Mouse (Mus musculus): Measurements from ENCODE around the gene Hrh2.

Gene Hrh2

GRCm38 (mm10) chr13:54176406-54177020, 15.4 kb upstream of the Hrh2 start:
- no peak for DNase-seq (ENCODE audit: low read depth, low spot score)

- DNase-seq (ENCODE audit: low read depth, low spot score): no peak
Measured at GRCm38 (mm10) chr13:54177346-54177745, 14.6 kb upstream of the Hrh2 start.

GRCm38 (mm10) chr13:54178647-54179046, 13.3 kb upstream of the Hrh2 start:
- DNase-seq (ENCODE audit: low read depth, low spot score): no peak

- no peak for DNase-seq (ENCODE audit: low read depth, low spot score)
Measured at GRCm38 (mm10) chr13:54179971-54180370, 12.0 kb upstream of the Hrh2 start.

GRCm38 (mm10) chr13:54180461-54180860, 11.5 kb upstream of the Hrh2 start:
- no peak for DNase-seq (ENCODE audit: low read depth, low spot score)

GRCm38 (mm10) chr13:54181318-54181717, 10.6 kb upstream of the Hrh2 start:
- DNase-seq (ENCODE audit: low read depth, low spot score): no peak

- DNase-seq (ENCODE audit: low read depth, low spot score): no peak
Measured at GRCm38 (mm10) chr13:54181947-54182346, 10.0 kb upstream of the Hrh2 start.

- DNase-seq (ENCODE audit: low read depth, low spot score): no peak
Measured at GRCm38 (mm10) chr13:54186394-54186793, 5.5 kb upstream of the Hrh2 start.

GRCm38 (mm10) chr13:54188190-54188706, 3.7 kb upstream of the Hrh2 start:
- DNase-seq (ENCODE audit: low read depth, low spot score): no peak

GRCm38 (mm10) chr13:54189896-54190295, 2.0 kb upstream of the Hrh2 start:
- DNase-seq (ENCODE audit: low read depth, low spot score): no peak

- no peak for DNase-seq (ENCODE audit: low read depth, low spot score)
Measured at GRCm38 (mm10) chr13:54191181-54191580, 748 bp upstream of the Hrh2 start.

- DNase-seq (ENCODE audit: low read depth, low spot score): no peak
Measured at GRCm38 (mm10) chr13:54193580-54193979, 1.7 kb downstream of the Hrh2 start.

- no peak for DNase-seq (ENCODE audit: low read depth, low spot score)
Measured at GRCm38 (mm10) chr13:54199000-54199399, 7.1 kb downstream of the Hrh2 start.

GRCm38 (mm10) chr13:54202458-54202857, 10.5 kb downstream of the Hrh2 start:
- no peak for DNase-seq (ENCODE audit: low read depth, low spot score)

- DNase-seq (ENCODE audit: low read depth, low spot score): no peak
Measured at GRCm38 (mm10) chr13:54203419-54203818, 11.5 kb downstream of the Hrh2 start.

- DNase-seq (ENCODE audit: low read depth, low spot score): no peak
Measured at GRCm38 (mm10) chr13:54205195-54205594, 13.3 kb downstream of the Hrh2 start.

GRCm38 (mm10) chr13:54206140-54206753, 14.3 kb downstream of the Hrh2 start:
- no peak for DNase-seq (ENCODE audit: low read depth, low spot score)

GRCm38 (mm10) chr13:54209476-54210253, 17.7 kb downstream of the Hrh2 start:
- DNase-seq (ENCODE audit: low read depth, low spot score): no peak

GRCm38 (mm10) chr13:54211528-54212488, 19.9 kb downstream of the Hrh2 start:
- DNase-seq (ENCODE audit: low read depth, low spot score): peak; percentile 34

- no peak for DNase-seq (ENCODE audit: low read depth, low spot score)
Measured at GRCm38 (mm10) chr13:54212516-54212915, 20.6 kb downstream of the Hrh2 start.

GRCm38 (mm10) chr13:54215266-54215665, 23.3 kb downstream of the Hrh2 start:
- DNase-seq (ENCODE audit: low read depth, low spot score): no peak

All from brain, embryonic 18.5 days (tissue).